Mouse (Mus musculus): ENCODE data around the gene Gstz1. TPM values are rescaled to one million over a fixed set of nuclear protein-coding genes. Genes with fewer than 3 reads are reported as not detected.
A peak's percentile ranks its signal among the peaks of the same experiment; 100 is the strongest.

The Gstz1 gene
- 48.3 and 51.7 TPM in 2 replicates for polyA plus RNA-seq (2015; fragmentation: Nextera tagmentation; extraction: Ambion mirVana)

- Histone ChIP-seq H3K4me2 (replicated peaks; ENCODE audit: low read depth, low read length) (peak within 1 kb of the TSS; percentile 67), H3K36me3 (ENCODE audit: insufficient read depth, low read length) (no peaks in the 10 kb centered on the region), H3K9me3 (ENCODE audit: low read length) (no peaks in the 10 kb centered on the region), H3K4me3 (ENCODE audit: low read depth, low read length) (peak within 1 kb of the TSS; percentile 82), H3K9ac (replicated peaks; ENCODE audit: low read depth) (peak within 1 kb of the TSS; percentile 65), H3K4me1 (ENCODE audit: insufficient read depth, low read depth, low read length) (peaks cover 6% of the 10 kb centered on the region; the same call in 1 of the 2 replicates), H3K27ac (ENCODE audit: low read length) (peak within 1 kb of the TSS; percentile 90), H3K27me3 (replicated peaks; ENCODE audit: insufficient read depth, low read length) (no peaks in the 10 kb centered on the region)
- ATAC-seq (peak; percentile 84), DNase-seq (ENCODE audit: low spot score) (peak; percentile 96)
- TF ChIP-seq EP300 (IDR thresholded peaks at IDR 0.05) (no peak), CTCF (IDR thresholded peaks at IDR 0.05) (peak; percentile 35)
- WGBS = 2% methylated on average over 27 of the region's 27 CpGs
These were observed at the start of gene Gstz1 for GRCm38 (mm10) chr12:87146966-87147365. Gene Gstz1, plus strand, starts transcription at chr12:87147165.

GRCm38 (mm10) chr12:87100331-87100730 is 46.6 kb upstream of the Gstz1 start:
- Histone ChIP-seq H3K9ac (replicated peaks; ENCODE audit: low read depth) (no peak overlapping the region), H3K9me3 (ENCODE audit: low read length) (no peaks in the 10 kb centered on the region), H3K4me3 (ENCODE audit: low read depth, low read length) (no peak overlapping the region), H3K4me1 (ENCODE audit: insufficient read depth, low read depth, low read length) (0 out of 2 replicates have a peak, but pooled peaks cover 6% of the 10 kb centered on the region), H3K27ac (ENCODE audit: low read length) (no peak overlapping the region), H3K27me3 (replicated peaks; ENCODE audit: insufficient read depth, low read length) (0 out of 2 replicates have a peak, but pooled peaks cover 6% of the 10 kb centered on the region), H3K4me2 (replicated peaks; ENCODE audit: low read depth, low read length) (no peak overlapping the region), H3K36me3 (ENCODE audit: insufficient read depth, low read length) (no peaks in the 10 kb centered on the region)
- WGBS = 67% methylated on average over 4 of the region's 4 CpGs
- ATAC-seq (no peak), DNase-seq (ENCODE audit: low spot score) (no peak)
- TF ChIP-seq CTCF (IDR thresholded peaks at IDR 0.05) (no peak), EP300 (IDR thresholded peaks at IDR 0.05) (no peak)

GRCm38 (mm10) chr12:87102165-87102631 is 44.8 kb upstream of the Gstz1 start, which contains the start of gene Ngb:
Gene Ngb, minus strand, starts transcription at chr12:87102539.
- ATAC-seq (peak; percentile 30; the same call in 1 of the 2 replicates), DNase-seq (ENCODE audit: low spot score) (no peak)
- Histone ChIP-seq H3K9ac (replicated peaks; ENCODE audit: low read depth) (no peak within 1 kb of the TSS), H3K27ac (ENCODE audit: low read length) (no peak within 1 kb of the TSS), H3K27me3 (replicated peaks; ENCODE audit: insufficient read depth, low read length) (0 out of 2 replicates have a peak, but pooled peaks cover 6% of the 10 kb centered on the region), H3K4me3 (ENCODE audit: low read depth, low read length) (peak within 1 kb of the TSS; percentile 12; the same call in 1 of the 2 replicates), H3K36me3 (ENCODE audit: insufficient read depth, low read length) (no peaks in the 10 kb centered on the region), H3K4me1 (ENCODE audit: insufficient read depth, low read depth, low read length) (0 out of 2 replicates have a peak, but pooled peaks cover 6% of the 10 kb centered on the region), H3K4me2 (replicated peaks; ENCODE audit: low read depth, low read length) (peak within 1 kb of the TSS; percentile 42), H3K9me3 (ENCODE audit: low read length) (no peaks in the 10 kb centered on the region)
- 4% methylated on average over 31 of the region's 32 CpGs for WGBS
- TF ChIP-seq EP300 (IDR thresholded peaks at IDR 0.05) (no peak), CTCF (IDR thresholded peaks at IDR 0.05) (no peak)

GRCm38 (mm10) chr12:87103471-87103870 is 43.5 kb upstream of the Gstz1 start:
- no peak overlapping the region for H3K9ac ChIP-seq (replicated peaks; ENCODE audit: low read depth)
- DNase-seq (ENCODE audit: low spot score) (no peak), ATAC-seq (no peak)
- TF ChIP-seq EP300 (IDR thresholded peaks at IDR 0.05) = no peak
- no peak for TF ChIP-seq CTCF (IDR thresholded peaks at IDR 0.05)
- H3K4me2 ChIP-seq (replicated peaks; ENCODE audit: low read depth, low read length) = no peak overlapping the region
- no peak overlapping the region for H3K4me3 ChIP-seq (ENCODE audit: low read depth, low read length)
- H3K27ac ChIP-seq (ENCODE audit: low read length) = no peak overlapping the region
- no peaks in the 10 kb centered on the region for H3K9me3 ChIP-seq (ENCODE audit: low read length)
- WGBS = 88% methylated on average over 4 of the region's 4 CpGs
- 0 out of 2 replicates have a peak, but pooled peaks cover 6% of the 10 kb centered on the region for H3K27me3 ChIP-seq (replicated peaks; ENCODE audit: insufficient read depth, low read length)
- H3K36me3 ChIP-seq (ENCODE audit: insufficient read depth, low read length) = 0 out of 2 replicates have a peak, but pooled peaks cover under 1% of the 10 kb centered on the region
- 0 out of 2 replicates have a peak, but pooled peaks cover 6% of the 10 kb centered on the region for H3K4me1 ChIP-seq (ENCODE audit: insufficient read depth, low read depth, low read length)

GRCm38 (mm10) chr12:87104796-87105195 is 42.2 kb upstream of the Gstz1 start:
- peaks cover 11% of the 10 kb centered on the region; the same call in 1 of the 2 replicates for H3K36me3 ChIP-seq (ENCODE audit: insufficient read depth, low read length)
- H3K27ac ChIP-seq (ENCODE audit: low read length) = no peak overlapping the region
- no peak for ATAC-seq
- no peak overlapping the region for H3K9ac ChIP-seq (replicated peaks; ENCODE audit: low read depth)
- no peak for DNase-seq (ENCODE audit: low spot score)
- no peaks in the 10 kb centered on the region for H3K9me3 ChIP-seq (ENCODE audit: low read length)
- 0 out of 2 replicates have a peak, but pooled peaks cover 6% of the 10 kb centered on the region for H3K4me1 ChIP-seq (ENCODE audit: insufficient read depth, low read depth, low read length)
- H3K4me3 ChIP-seq (ENCODE audit: low read depth, low read length) = no peak overlapping the region
- H3K4me2 ChIP-seq (replicated peaks; ENCODE audit: low read depth, low read length) = no peak overlapping the region
- TF ChIP-seq EP300 (IDR thresholded peaks at IDR 0.05) = no peak
- 0 out of 2 replicates have a peak, but pooled peaks cover 6% of the 10 kb centered on the region for H3K27me3 ChIP-seq (replicated peaks; ENCODE audit: insufficient read depth, low read length)
- 56% methylated on average over 4 of the region's 4 CpGs for WGBS

GRCm38 (mm10) chr12:87107357-87107977 is 39.5 kb upstream of the Gstz1 start:
- ATAC-seq (no peak), DNase-seq (ENCODE audit: low spot score) (no peak)
- no peak overlapping the region for H3K9ac ChIP-seq (replicated peaks; ENCODE audit: low read depth)
- H3K4me3 ChIP-seq (ENCODE audit: low read depth, low read length) = no peak overlapping the region
- no peaks in the 10 kb centered on the region for H3K27me3 ChIP-seq (replicated peaks; ENCODE audit: insufficient read depth, low read length)
- H3K27ac ChIP-seq (ENCODE audit: low read length) = no peak overlapping the region
- 0 out of 2 replicates have a peak, but pooled peaks cover under 1% of the 10 kb centered on the region for H3K4me1 ChIP-seq (ENCODE audit: insufficient read depth, low read depth, low read length)
- TF ChIP-seq CTCF (IDR thresholded peaks at IDR 0.05) = no peak
- no peak for TF ChIP-seq EP300 (IDR thresholded peaks at IDR 0.05)
- 51% methylated on average over 3 of the region's 3 CpGs for WGBS
- peaks cover 11% of the 10 kb centered on the region for H3K36me3 ChIP-seq (ENCODE audit: insufficient read depth, low read length)
- H3K4me2 ChIP-seq (replicated peaks; ENCODE audit: low read depth, low read length) = no peak overlapping the region
- H3K9me3 ChIP-seq (ENCODE audit: low read length) = no peaks in the 10 kb centered on the region

All from lung, postnatal 0 days (tissue).